Mouse (Mus musculus): ENCODE results near the gene Iltifb. TPM values are rescaled to one million over a fixed set of nuclear protein-coding genes. Genes with fewer than 3 reads are reported as not detected.
"Not testable (repeated sequence)": the region's sequence is repeated elsewhere in the genome, so short reads cannot be mapped to it uniquely, and the experiment has no call there.

The Iltifb gene
- total and polyA plus RNA-seq, 3 experiments: not detected

GRCm38 (mm10) chr10:118278069-118278468, 16.8 kb downstream of the Iltifb start:
- H3K36me3 ChIP-seq (replicated peaks in 1 of 2; ENCODE audit: control insufficient read depth in 1 of 2, insufficient read depth in 1 of 2, low read length in 1 of 2); H3K4me3 ChIP-seq (replicated peaks in 1 of 3; ENCODE audit: low read depth in 2 of 3, low read length in 2 of 3, poor library complexity in 1 of 3); H3K27ac ChIP-seq (ENCODE audit: insufficient read depth, low read depth); DNase-seq (ENCODE audit: extremely low read depth); H3K9me3 ChIP-seq (replicated peaks; ENCODE audit: low read length); H3K79me2 ChIP-seq (replicated peaks; ENCODE audit: control insufficient read depth, extremely low read depth, insufficient read depth, poor library complexity, severe bottlenecking); in situ Hi-C loops (cut with MboI; ENCODE audit: low pct_ligation_motif_present, low pct_unique_long_range_greater_than_20kb, low sequenced_read_pairs); H3K9ac ChIP-seq (ENCODE audit: insufficient read depth, low read depth); H3K4me2 ChIP-seq (ENCODE audit: insufficient read depth, low read depth, poor library complexity, severe bottlenecking); H3K4me1 ChIP-seq (ENCODE audit: control insufficient read depth in 1 of 2, insufficient read depth in 2 of 2); H3K27me3 ChIP-seq (replicated peaks); dilution Hi-C loops (cut with MboI; ENCODE audit: extremely low pct_ligation_motif_present, extremely low pct_unique_long_range_greater_than_20kb, low sequenced_read_pairs): not testable (repeated sequence)

- H3K4me1 ChIP-seq (ENCODE audit: control insufficient read depth in 1 of 2, insufficient read depth in 2 of 2); H3K4me2 ChIP-seq (ENCODE audit: insufficient read depth, low read depth, poor library complexity, severe bottlenecking); H3K4me3 ChIP-seq (replicated peaks in 1 of 3; ENCODE audit: low read depth in 2 of 3, low read length in 2 of 3, poor library complexity in 1 of 3); DNase-seq (ENCODE audit: extremely low read depth); H3K9ac ChIP-seq (ENCODE audit: insufficient read depth, low read depth); dilution Hi-C loops (cut with MboI; ENCODE audit: extremely low pct_ligation_motif_present, extremely low pct_unique_long_range_greater_than_20kb, low sequenced_read_pairs); H3K27me3 ChIP-seq (replicated peaks); H3K79me2 ChIP-seq (replicated peaks; ENCODE audit: control insufficient read depth, extremely low read depth, insufficient read depth, poor library complexity, severe bottlenecking); in situ Hi-C loops (cut with MboI; ENCODE audit: low pct_ligation_motif_present, low pct_unique_long_range_greater_than_20kb, low sequenced_read_pairs); H3K36me3 ChIP-seq (replicated peaks in 1 of 2; ENCODE audit: control insufficient read depth in 1 of 2, insufficient read depth in 1 of 2, low read length in 1 of 2); H3K9me3 ChIP-seq (replicated peaks; ENCODE audit: low read length); H3K27ac ChIP-seq (ENCODE audit: insufficient read depth, low read depth): not testable (repeated sequence)
Measured at GRCm38 (mm10) chr10:118271416-118271815, 23.4 kb downstream of the Iltifb start.

GRCm38 (mm10) chr10:118268812-118269211, 26.0 kb downstream of the Iltifb start:
- H3K36me3 ChIP-seq (replicated peaks in 1 of 2; ENCODE audit: control insufficient read depth in 1 of 2, insufficient read depth in 1 of 2, low read length in 1 of 2); dilution Hi-C loops (cut with MboI; ENCODE audit: extremely low pct_ligation_motif_present, extremely low pct_unique_long_range_greater_than_20kb, low sequenced_read_pairs); in situ Hi-C loops (cut with MboI; ENCODE audit: low pct_ligation_motif_present, low pct_unique_long_range_greater_than_20kb, low sequenced_read_pairs); H3K4me3 ChIP-seq (replicated peaks in 1 of 3; ENCODE audit: low read depth in 2 of 3, low read length in 2 of 3, poor library complexity in 1 of 3); H3K27ac ChIP-seq (ENCODE audit: insufficient read depth, low read depth); H3K27me3 ChIP-seq (replicated peaks); H3K79me2 ChIP-seq (replicated peaks; ENCODE audit: control insufficient read depth, extremely low read depth, insufficient read depth, poor library complexity, severe bottlenecking); H3K9ac ChIP-seq (ENCODE audit: insufficient read depth, low read depth); H3K9me3 ChIP-seq (replicated peaks; ENCODE audit: low read length); H3K4me2 ChIP-seq (ENCODE audit: insufficient read depth, low read depth, poor library complexity, severe bottlenecking); H3K4me1 ChIP-seq (ENCODE audit: control insufficient read depth in 1 of 2, insufficient read depth in 2 of 2); DNase-seq (ENCODE audit: extremely low read depth): not testable (repeated sequence)

- H3K9me3 ChIP-seq (replicated peaks; ENCODE audit: low read length); H3K36me3 ChIP-seq (replicated peaks in 1 of 2; ENCODE audit: control insufficient read depth in 1 of 2, insufficient read depth in 1 of 2, low read length in 1 of 2); DNase-seq (ENCODE audit: extremely low read depth); in situ Hi-C loops (cut with MboI; ENCODE audit: low pct_ligation_motif_present, low pct_unique_long_range_greater_than_20kb, low sequenced_read_pairs); H3K27me3 ChIP-seq (replicated peaks); H3K4me3 ChIP-seq (replicated peaks in 1 of 3; ENCODE audit: low read depth in 2 of 3, low read length in 2 of 3, poor library complexity in 1 of 3); dilution Hi-C loops (cut with MboI; ENCODE audit: extremely low pct_ligation_motif_present, extremely low pct_unique_long_range_greater_than_20kb, low sequenced_read_pairs); H3K9ac ChIP-seq (ENCODE audit: insufficient read depth, low read depth); H3K79me2 ChIP-seq (replicated peaks; ENCODE audit: control insufficient read depth, extremely low read depth, insufficient read depth, poor library complexity, severe bottlenecking); H3K4me1 ChIP-seq (ENCODE audit: control insufficient read depth in 1 of 2, insufficient read depth in 2 of 2); H3K27ac ChIP-seq (ENCODE audit: insufficient read depth, low read depth); H3K4me2 ChIP-seq (ENCODE audit: insufficient read depth, low read depth, poor library complexity, severe bottlenecking): not testable (repeated sequence)
Measured at GRCm38 (mm10) chr10:118258388-118258787, 36.5 kb downstream of the Iltifb start, which contains the start of gene Gm32802. Gene Gm32802 (plus strand): TSS chr10:118258688.
